Mouse (Mus musculus): Measurements from ENCODE around the gene Bmp6. TPM values are rescaled to one million over a fixed set of nuclear protein-coding genes. Genes with fewer than 3 reads are reported as not detected.

Bmp6 gene
- polyA plus RNA-seq, 1 experiment from 2014 or later: 0.12 TPM

GRCm38 (mm10) chr13:38434831-38435230, 89.9 kb downstream of the Bmp6 start:
- ATAC-seq (ENCODE audit: low read depth): no peak
- H3K4me2 ChIP-seq (ENCODE audit: low read depth, low read length): no peak overlapping the region
- no peaks in the 10 kb centered on the region for H3K36me3 ChIP-seq (ENCODE audit: control insufficient read depth, insufficient read depth)
- H3K9ac ChIP-seq (ENCODE audit: low read depth, low read length): no peak overlapping the region
- no peaks in the 10 kb centered on the region for H3K4me1 ChIP-seq (ENCODE audit: control insufficient read depth, low read depth, low read length)
- no peaks in the 10 kb centered on the region for H3K27me3 ChIP-seq (ENCODE audit: control insufficient read depth, insufficient read depth, low read depth, low read length)
- H3K27ac ChIP-seq (ENCODE audit: low read length): no peak overlapping the region
- H3K9me3 ChIP-seq (replicated peaks; ENCODE audit: control insufficient read depth, low read length): no peaks in the 10 kb centered on the region
- WGBS (ENCODE audit: insufficient replicate concordance): 58% methylated on average over 5 of the region's 5 CpGs
- H3K4me3 ChIP-seq (ENCODE audit: low read depth, low read length): no peak overlapping the region

GRCm38 (mm10) chr13:38437930-38438329, 93.0 kb downstream of the Bmp6 start:
- no peak for ATAC-seq (ENCODE audit: low read depth)
- WGBS (ENCODE audit: insufficient replicate concordance): 21% methylated on average over 5 of the region's 5 CpGs
- Histone ChIP-seq H3K4me2 (ENCODE audit: low read depth, low read length) (no peak overlapping the region), H3K9me3 (replicated peaks; ENCODE audit: control insufficient read depth, low read length) (no peaks in the 10 kb centered on the region), H3K27ac (ENCODE audit: low read length) (no peak overlapping the region), H3K36me3 (ENCODE audit: control insufficient read depth, insufficient read depth) (no peaks in the 10 kb centered on the region), H3K4me3 (ENCODE audit: low read depth, low read length) (no peak overlapping the region), H3K27me3 (ENCODE audit: control insufficient read depth, insufficient read depth, low read depth, low read length) (no peaks in the 10 kb centered on the region), H3K4me1 (ENCODE audit: control insufficient read depth, low read depth, low read length) (no peaks in the 10 kb centered on the region), H3K9ac (ENCODE audit: low read depth, low read length) (no peak overlapping the region)

DNA sequence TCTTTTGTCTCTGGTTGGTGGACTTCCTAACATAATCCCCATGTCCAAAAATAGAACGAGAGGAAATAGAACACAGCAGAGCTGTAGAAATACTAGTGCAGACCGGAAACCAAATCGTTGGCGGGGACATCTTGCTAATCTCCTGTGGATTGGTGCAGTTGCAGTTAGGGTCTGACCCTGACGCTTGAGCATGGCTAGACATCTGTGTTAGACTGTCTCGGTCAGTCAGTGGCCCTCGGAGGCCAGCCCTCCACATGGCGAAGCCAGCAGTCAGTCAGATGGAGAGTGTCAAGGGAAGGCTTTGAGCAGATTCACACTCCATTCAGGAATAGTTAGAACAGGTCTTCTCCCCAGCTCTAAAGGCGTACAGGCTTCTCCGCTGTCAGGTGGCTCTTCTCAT, 95.3 kb downstream of the Bmp6 start:
- Histone ChIP-seq H3K27me3 (ENCODE audit: control insufficient read depth, insufficient read depth, low read depth, low read length) (no peaks in the 10 kb centered on the region), H3K4me3 (ENCODE audit: low read depth, low read length) (no peak overlapping the region), H3K36me3 (ENCODE audit: control insufficient read depth, insufficient read depth) (no peaks in the 10 kb centered on the region), H3K27ac (ENCODE audit: low read length) (no peak overlapping the region), H3K9ac (ENCODE audit: low read depth, low read length) (no peak overlapping the region), H3K4me1 (ENCODE audit: control insufficient read depth, low read depth, low read length) (no peaks in the 10 kb centered on the region), H3K9me3 (replicated peaks; ENCODE audit: control insufficient read depth, low read length) (no peaks in the 10 kb centered on the region), H3K4me2 (ENCODE audit: low read depth, low read length) (no peak overlapping the region)
- ATAC-seq (ENCODE audit: low read depth): no peak
- 61% methylated on average over 10 of the region's 10 CpGs for WGBS (ENCODE audit: insufficient replicate concordance)

DNA sequence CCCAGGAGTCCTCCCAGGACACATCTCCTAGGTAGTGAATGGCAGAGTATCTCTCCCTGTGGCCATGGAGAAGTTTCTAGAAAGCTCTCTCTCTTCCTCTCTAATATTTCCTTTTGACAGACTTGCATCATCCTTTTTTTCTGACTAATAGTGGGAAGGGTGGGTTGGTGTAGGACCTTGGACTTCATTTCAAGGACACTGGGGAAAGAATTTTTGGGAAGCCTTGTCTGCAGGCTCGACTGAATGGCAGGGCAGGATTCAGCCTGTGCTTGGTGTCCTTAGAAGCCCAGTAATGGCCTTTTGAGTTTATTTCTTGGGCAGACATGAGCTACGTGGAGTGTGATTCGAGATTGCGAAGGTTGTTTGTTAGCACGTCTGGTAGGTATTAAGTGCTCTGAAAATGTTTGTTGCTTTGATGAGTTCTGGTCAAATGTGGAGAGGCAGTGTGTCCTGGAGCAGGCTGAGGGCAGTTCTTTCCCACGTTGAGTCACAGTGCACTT, 103.7 kb downstream of the Bmp6 start:
- no peak overlapping the region for H3K4me2 ChIP-seq (ENCODE audit: low read depth, low read length)
- 58% methylated on average over 6 of the region's 6 CpGs for WGBS (ENCODE audit: insufficient replicate concordance)
- no peak overlapping the region for H3K4me3 ChIP-seq (ENCODE audit: low read depth, low read length)
- H3K4me1 ChIP-seq (ENCODE audit: control insufficient read depth, low read depth, low read length): no peaks in the 10 kb centered on the region
- no peak overlapping the region for H3K9ac ChIP-seq (ENCODE audit: low read depth, low read length)
- no peaks in the 10 kb centered on the region for H3K9me3 ChIP-seq (replicated peaks; ENCODE audit: control insufficient read depth, low read length)
- no peaks in the 10 kb centered on the region for H3K36me3 ChIP-seq (ENCODE audit: control insufficient read depth, insufficient read depth)
- no peaks in the 10 kb centered on the region for H3K27me3 ChIP-seq (ENCODE audit: control insufficient read depth, insufficient read depth, low read depth, low read length)
- H3K27ac ChIP-seq (ENCODE audit: low read length): no peak overlapping the region
- ATAC-seq (ENCODE audit: low read depth): no peak

DNA sequence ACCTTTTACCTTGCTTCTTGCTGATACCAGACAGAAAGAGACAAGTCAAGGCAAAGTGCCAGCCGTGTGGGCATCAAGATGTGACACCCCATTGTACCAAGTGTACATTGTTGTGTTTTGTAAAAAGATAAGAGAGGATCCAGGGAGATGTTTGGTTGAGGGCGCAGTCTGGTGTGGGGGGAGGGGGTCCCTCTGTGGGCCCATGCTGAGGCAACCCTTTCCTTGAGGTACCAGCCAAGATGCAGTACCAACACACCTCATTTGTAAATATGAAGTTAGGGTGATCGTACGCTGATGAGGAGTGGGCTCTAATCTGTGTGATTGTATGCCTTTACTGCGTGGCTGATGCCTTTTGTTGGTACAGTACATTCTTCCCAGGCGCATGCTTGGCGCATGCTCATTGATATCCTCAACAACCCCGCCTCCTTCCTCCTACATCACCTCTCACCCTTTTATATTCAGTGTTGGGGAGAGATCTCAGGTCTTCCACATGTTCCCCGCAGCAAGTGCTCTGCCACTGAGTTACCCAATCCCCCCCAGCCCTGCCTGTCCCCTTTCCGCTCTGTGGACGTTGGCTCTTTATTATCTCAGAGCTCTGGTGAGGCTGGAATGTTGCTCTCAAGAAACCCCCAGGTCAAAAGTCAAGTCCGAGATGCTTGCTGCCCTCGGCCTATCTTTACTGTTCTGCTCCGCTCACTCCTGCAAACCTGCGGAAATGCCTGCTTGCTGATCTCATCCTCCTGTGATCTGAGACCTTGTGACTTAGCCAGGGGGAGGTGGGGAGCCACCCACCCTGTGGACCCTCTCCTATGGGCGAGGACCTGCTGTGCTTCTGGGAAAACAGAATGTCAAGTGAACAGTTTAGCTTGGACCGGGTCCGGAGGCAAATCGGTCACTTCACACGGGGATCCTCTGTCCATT, 105.4 kb downstream of the Bmp6 start:
- no peak overlapping the region for H3K9ac ChIP-seq (ENCODE audit: low read depth, low read length)
- H3K9me3 ChIP-seq (replicated peaks; ENCODE audit: control insufficient read depth, low read length): no peaks in the 10 kb centered on the region
- no peaks in the 10 kb centered on the region for H3K4me1 ChIP-seq (ENCODE audit: control insufficient read depth, low read depth, low read length)
- no peak for ATAC-seq (ENCODE audit: low read depth)
- no peak overlapping the region for H3K4me3 ChIP-seq (ENCODE audit: low read depth, low read length)
- WGBS (ENCODE audit: insufficient replicate concordance): 55% methylated on average over 20 of the region's 20 CpGs
- no peaks in the 10 kb centered on the region for H3K27me3 ChIP-seq (ENCODE audit: control insufficient read depth, insufficient read depth, low read depth, low read length)
- no peak overlapping the region for H3K4me2 ChIP-seq (ENCODE audit: low read depth, low read length)
- no peaks in the 10 kb centered on the region for H3K36me3 ChIP-seq (ENCODE audit: control insufficient read depth, insufficient read depth)
- H3K27ac ChIP-seq (ENCODE audit: low read length): no peak overlapping the region

DNA sequence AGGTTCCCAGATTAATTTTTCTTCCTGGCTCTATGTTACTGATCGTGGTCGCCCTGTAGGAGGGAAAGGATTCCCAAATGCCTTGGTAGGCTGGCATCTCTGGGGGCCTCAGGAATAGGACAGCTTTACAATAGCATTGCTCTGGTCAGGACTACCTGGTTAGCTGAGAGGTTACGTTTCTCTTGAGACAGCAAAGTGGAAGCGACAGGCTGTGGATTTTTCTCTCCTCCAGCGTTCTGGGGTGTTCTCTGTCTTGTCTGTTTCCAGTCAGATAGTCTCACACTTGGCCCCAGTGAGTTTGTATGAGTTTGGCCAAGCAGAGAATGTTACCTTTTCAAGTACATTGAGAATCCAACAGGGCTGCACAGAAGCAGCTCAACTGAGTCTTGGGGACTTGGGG, 106.5 kb downstream of the Bmp6 start:
- H3K27me3 ChIP-seq (ENCODE audit: control insufficient read depth, insufficient read depth, low read depth, low read length): no peaks in the 10 kb centered on the region
- no peaks in the 10 kb centered on the region for H3K9me3 ChIP-seq (replicated peaks; ENCODE audit: control insufficient read depth, low read length)
- no peaks in the 10 kb centered on the region for H3K36me3 ChIP-seq (ENCODE audit: control insufficient read depth, insufficient read depth)
- no peak for ATAC-seq (ENCODE audit: low read depth)
- no peak overlapping the region for H3K9ac ChIP-seq (ENCODE audit: low read depth, low read length)
- no peak overlapping the region for H3K4me2 ChIP-seq (ENCODE audit: low read depth, low read length)
- H3K4me1 ChIP-seq (ENCODE audit: control insufficient read depth, low read depth, low read length): no peaks in the 10 kb centered on the region
- H3K4me3 ChIP-seq (ENCODE audit: low read depth, low read length): no peak overlapping the region
- H3K27ac ChIP-seq (ENCODE audit: low read length): no peak overlapping the region
- WGBS (ENCODE audit: insufficient replicate concordance): 50% methylated on average over 5 of the region's 5 CpGs

DNA sequence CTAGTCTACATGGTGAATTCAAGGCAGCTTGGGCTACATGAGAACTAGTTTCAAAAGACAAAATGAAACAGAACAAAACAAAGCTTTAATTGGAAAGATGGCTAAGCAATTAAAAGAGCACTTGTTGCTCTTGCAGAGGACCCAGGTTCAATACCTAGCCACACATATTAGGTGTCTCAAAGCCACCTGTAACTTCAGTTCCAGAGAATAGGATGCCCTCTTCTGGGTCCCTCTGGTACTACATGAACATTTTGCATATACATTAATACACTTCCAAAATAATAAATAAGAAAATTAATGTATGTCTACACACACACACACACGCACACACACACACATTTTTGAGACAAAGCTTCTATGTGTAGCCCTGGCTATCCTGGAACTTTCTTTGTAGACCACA, 118.5 kb downstream of the Bmp6 start:
- Histone ChIP-seq H3K4me3 (ENCODE audit: low read depth, low read length) (no peak overlapping the region), H3K4me1 (ENCODE audit: control insufficient read depth, low read depth, low read length) (no peaks in the 10 kb centered on the region), H3K27me3 (ENCODE audit: control insufficient read depth, insufficient read depth, low read depth, low read length) (no peaks in the 10 kb centered on the region), H3K4me2 (ENCODE audit: low read depth, low read length) (no peak overlapping the region), H3K9ac (ENCODE audit: low read depth, low read length) (no peak overlapping the region), H3K36me3 (ENCODE audit: control insufficient read depth, insufficient read depth) (no peaks in the 10 kb centered on the region), H3K9me3 (replicated peaks; ENCODE audit: control insufficient read depth, low read length) (no peaks in the 10 kb centered on the region), H3K27ac (ENCODE audit: low read length) (no peak overlapping the region)
- WGBS (ENCODE audit: insufficient replicate concordance): 42% methylated on average over 1 of the region's 1 CpGs
- ATAC-seq (ENCODE audit: low read depth): no peak

- ATAC-seq (ENCODE audit: low read depth): no peak
- 75% methylated on average over 5 of the region's 5 CpGs for WGBS (ENCODE audit: insufficient replicate concordance)
These were observed 126.0 kb downstream of the Bmp6 start for GRCm38 (mm10) chr13:38470882-38471281.

GRCm38 (mm10) chr13:38472636-38473035, 127.7 kb downstream of the Bmp6 start:
- Histone ChIP-seq H3K4me3 (ENCODE audit: low read depth, low read length) (no peak overlapping the region), H3K36me3 (ENCODE audit: control insufficient read depth, insufficient read depth) (no peaks in the 10 kb centered on the region), H3K27me3 (ENCODE audit: control insufficient read depth, insufficient read depth, low read depth, low read length) (no peaks in the 10 kb centered on the region), H3K9me3 (replicated peaks; ENCODE audit: control insufficient read depth, low read length) (no peaks in the 10 kb centered on the region), H3K27ac (ENCODE audit: low read length) (no peak overlapping the region), H3K4me2 (ENCODE audit: low read depth, low read length) (no peak overlapping the region), H3K4me1 (ENCODE audit: control insufficient read depth, low read depth, low read length) (no peaks in the 10 kb centered on the region), H3K9ac (ENCODE audit: low read depth, low read length) (no peak overlapping the region)
- 76% methylated on average over 4 of the region's 4 CpGs for WGBS (ENCODE audit: insufficient replicate concordance)
- no peak for ATAC-seq (ENCODE audit: low read depth)

More at GRCm38 (mm10) chr13:38470882-38471281, 126.0 kb downstream of the Bmp6 start:
- H3K4me1 ChIP-seq (ENCODE audit: control insufficient read depth, low read depth, low read length): no peaks in the 10 kb centered on the region
- H3K4me2 ChIP-seq (ENCODE audit: low read depth, low read length): no peak overlapping the region
- H3K9ac ChIP-seq (ENCODE audit: low read depth, low read length): no peak overlapping the region
- no peak overlapping the region for H3K27ac ChIP-seq (ENCODE audit: low read length)
- no peaks in the 10 kb centered on the region for H3K36me3 ChIP-seq (ENCODE audit: control insufficient read depth, insufficient read depth)
- no peak overlapping the region for H3K4me3 ChIP-seq (ENCODE audit: low read depth, low read length)
- no peaks in the 10 kb centered on the region for H3K27me3 ChIP-seq (ENCODE audit: control insufficient read depth, insufficient read depth, low read depth, low read length)
- H3K9me3 ChIP-seq (replicated peaks; ENCODE audit: control insufficient read depth, low read length): no peaks in the 10 kb centered on the region
